Mouse (Mus musculus) midbrain, embryonic 10.5 days (tissue): ENCODE data around the gene Pacrg. TPM values are rescaled to one million over a fixed set of nuclear protein-coding genes. Genes with fewer than 3 reads are reported as not detected.

Source experiments
- DNase-seq: peaks from one replicate; pipeline ENCODE4 v3.0.0-alpha.2; 2017; ENCODE audit warnings: low spot score
- H3K27ac ChIP-seq: fragments of 300-500 bp; sonication (generic); replicated peaks from 2 replicates; pipeline ENCODE4 v1.5.1; 2016; ENCODE audit warnings: mild to moderate bottlenecking
- H3K27me3 ChIP-seq: fragments of 300-500 bp; sonication (generic); 2 replicates; pipeline ENCODE4 v1.6.1; 2016; ENCODE audit warnings: low read depth, mild to moderate bottlenecking; ENCODE audit not compliant: poor library complexity, severe bottlenecking
- H3K36me3 ChIP-seq: fragments of 300-500 bp; sonication (generic); 2 replicates; pipeline ENCODE4 v1.6.1; 2016; ENCODE audit warnings: mild to moderate bottlenecking, moderate library complexity
- H3K4me1 ChIP-seq: fragments of 300-500 bp; sonication (generic); 2 replicates; pipeline ENCODE4 v1.6.1; 2016
- H3K4me3 ChIP-seq: fragments of 300-500 bp; sonication (generic); 2 replicates; pipeline ENCODE4 v1.5.1; 2016; ENCODE audit warnings: mild to moderate bottlenecking, moderate library complexity
- H3K9me3 ChIP-seq: fragments of 300-500 bp; sonication (generic); replicated peaks from 2 replicates; pipeline ENCODE4 v1.6.1; 2016; ENCODE audit warnings: mild to moderate bottlenecking
- WGBS: fragments of 180-500 bp; shearing (Covaris S2); methylation state at CpG from one replicate; pipeline ENCODE4 v1.1.7; 2016; 5-methylcytosine and 5-hydroxymethylcytosine counted together
- polyA plus RNA-seq: library from polyadenylated mRNA; unstranded; fragments of >200 nt; fragmentation: Nextera tagmentation; extraction: Ambion mirVana; gene quantifications from 2 replicates; pipeline ENCODE4 v1.2.1, GENCODE M21; 2016

Gene Pacrg
- polyA plus RNA-seq, 1 experiment from 2014 or later: 2.7 TPM

DNA sequence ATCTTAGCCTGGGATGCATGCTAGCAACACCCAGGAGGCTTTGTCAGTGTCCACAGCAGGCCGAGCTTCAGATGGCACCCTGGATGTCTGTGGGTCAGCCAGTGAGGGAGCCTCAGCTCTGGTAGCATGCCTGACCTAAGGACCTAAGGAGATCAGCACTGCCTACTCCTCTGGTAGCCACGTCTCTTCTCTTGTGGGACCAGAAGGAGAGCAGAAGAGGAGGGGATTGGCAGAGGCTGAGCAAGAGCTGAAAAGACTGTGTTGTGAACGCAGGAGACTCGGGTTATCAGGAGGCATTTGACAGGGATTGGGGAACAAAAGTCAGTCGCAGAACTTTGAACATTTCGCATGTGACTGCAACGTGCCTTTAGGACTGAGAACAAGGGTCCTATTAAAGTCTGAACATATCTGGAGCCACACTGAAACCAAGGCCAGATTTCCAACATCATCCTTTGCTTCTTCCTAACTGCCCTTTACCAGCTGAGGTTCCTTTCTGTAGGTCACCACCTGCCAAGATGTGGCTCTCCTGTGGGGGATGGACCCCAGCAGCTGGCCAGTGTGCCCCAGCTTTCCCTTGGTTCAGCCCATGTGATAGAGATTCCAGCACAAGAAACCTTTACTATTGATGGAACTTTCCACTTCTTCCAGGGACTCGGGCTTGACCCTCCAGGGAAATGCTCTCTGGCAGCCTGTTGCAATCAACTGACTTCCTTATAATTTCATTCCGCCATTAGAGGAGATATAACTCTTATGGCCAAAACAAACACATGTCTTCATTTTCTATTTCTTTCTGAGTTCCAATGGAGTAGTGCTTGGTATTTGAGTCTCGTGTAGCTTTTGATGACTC, 329.0 kb downstream of the Pacrg start:
- no peaks in the 10 kb centered on the region for H3K36me3 ChIP-seq
- WGBS: 85% methylated on average over 10 of the region's 10 CpGs
- no peak for DNase-seq
- peaks cover 33% of the 10 kb centered on the region for H3K4me1 ChIP-seq
- no peaks in the 10 kb centered on the region for H3K9me3 ChIP-seq
- H3K27me3 ChIP-seq: no peaks in the 10 kb centered on the region
- H3K27ac ChIP-seq: no peak overlapping the region
- no peak overlapping the region for H3K4me3 ChIP-seq

DNA sequence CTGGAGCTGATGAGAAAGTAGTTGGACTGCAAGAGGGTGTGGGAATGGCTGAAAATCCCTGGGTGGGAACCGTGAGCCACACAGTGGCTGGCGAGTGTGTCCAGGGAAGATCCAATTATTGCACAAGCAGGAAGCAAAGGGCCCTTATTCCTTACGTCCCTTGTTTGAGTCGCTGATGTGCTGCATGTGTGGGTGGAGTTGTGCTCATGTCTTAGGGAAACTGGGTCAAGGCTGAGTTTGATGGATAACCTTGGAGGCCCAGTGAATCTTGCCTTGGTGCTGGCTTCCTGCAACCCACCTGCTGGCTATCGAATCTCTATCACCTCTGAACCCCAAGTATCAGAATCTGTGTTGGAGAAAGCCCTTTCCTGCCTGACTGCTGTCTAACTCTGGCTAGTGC, 329.6 kb downstream of the Pacrg start:
- H3K4me1 ChIP-seq: peaks cover 30% of the 10 kb centered on the region
- no peak overlapping the region for H3K4me3 ChIP-seq
- H3K36me3 ChIP-seq: no peaks in the 10 kb centered on the region
- H3K27me3 ChIP-seq: no peaks in the 10 kb centered on the region
- 84% methylated on average over 5 of the region's 5 CpGs for WGBS
- DNase-seq: no peak
- H3K27ac ChIP-seq: no peak overlapping the region
- no peaks in the 10 kb centered on the region for H3K9me3 ChIP-seq

- Histone ChIP-seq H3K36me3 (no peaks in the 10 kb centered on the region), H3K27me3 (no peaks in the 10 kb centered on the region), H3K4me1 (peaks cover 12% of the 10 kb centered on the region), H3K9me3 (no peaks in the 10 kb centered on the region), H3K27ac (no peak overlapping the region), H3K4me3 (no peak overlapping the region)
- whole genome bisulfite sequencing: 72% methylated on average over 2 of the region's 2 CpGs
- no peak for DNase-seq
These were observed 332.0 kb downstream of the Pacrg start for GRCm38 (mm10) chr17:10508088-10508487.

- Histone ChIP-seq H3K27me3 (no peaks in the 10 kb centered on the region), H3K4me3 (no peak overlapping the region), H3K9me3 (no peaks in the 10 kb centered on the region), H3K4me1 (peaks cover 10% of the 10 kb centered on the region), H3K27ac (no peak overlapping the region), H3K36me3 (no peaks in the 10 kb centered on the region)
- WGBS: 63% methylated on average over 10 of the region's 10 CpGs
- DNase-seq: no peak
These were observed 332.6 kb downstream of the Pacrg start for GRCm38 (mm10) chr17:10507466-10507865.

DNA sequence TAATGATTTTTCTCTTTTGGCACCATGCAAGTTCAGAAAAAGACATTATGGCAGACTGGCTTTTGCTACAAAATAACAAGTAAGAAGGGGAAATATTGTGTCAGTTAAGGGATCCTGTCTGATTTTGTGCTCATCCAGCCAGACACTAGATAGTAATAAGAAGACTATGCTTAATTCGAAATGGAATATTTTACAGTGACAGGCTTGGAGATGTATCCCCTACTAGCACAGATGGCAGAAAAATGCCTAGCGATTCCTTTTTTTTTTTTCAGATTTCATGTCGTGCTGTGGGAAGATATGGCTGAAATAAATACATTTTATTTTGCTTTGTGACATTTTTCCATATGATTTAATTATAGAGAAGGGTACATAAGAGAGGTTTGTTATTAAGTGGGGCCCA, 333.2 kb downstream of the Pacrg start:
- DNase-seq: no peak
- H3K27ac ChIP-seq: no peak overlapping the region
- no peaks in the 10 kb centered on the region for H3K9me3 ChIP-seq
- H3K4me1 ChIP-seq: peaks cover 8% of the 10 kb centered on the region
- no peak overlapping the region for H3K4me3 ChIP-seq
- H3K27me3 ChIP-seq: no peaks in the 10 kb centered on the region
- 90% methylated on average over 3 of the region's 3 CpGs for WGBS
- H3K36me3 ChIP-seq: no peaks in the 10 kb centered on the region

DNA sequence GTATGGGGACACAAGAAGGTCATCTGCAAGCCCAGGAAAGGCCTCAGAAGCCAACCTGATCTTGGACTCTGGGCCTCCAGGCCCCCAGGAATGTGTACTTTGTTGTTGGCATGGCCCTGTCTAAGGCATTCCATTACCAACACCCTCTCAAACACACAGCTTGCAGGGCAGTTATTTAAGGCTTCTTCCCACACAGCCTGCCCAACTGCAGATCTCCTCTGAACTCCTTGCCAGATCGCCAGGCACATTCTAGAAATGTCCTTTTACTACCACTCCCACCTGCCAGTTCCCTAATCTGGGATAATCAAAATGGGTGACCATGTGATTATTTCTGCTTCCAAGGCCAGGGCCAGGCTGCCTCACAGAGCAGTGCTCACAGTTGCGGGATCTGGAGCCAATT, 338.7 kb downstream of the Pacrg start:
- 76% methylated on average over 2 of the region's 2 CpGs for WGBS
- H3K4me1 ChIP-seq: peaks cover 24% of the 10 kb centered on the region
- H3K4me3 ChIP-seq: no peak overlapping the region
- no peaks in the 10 kb centered on the region for H3K9me3 ChIP-seq
- H3K27ac ChIP-seq: peak overlapping the region; percentile 63
- no peaks in the 10 kb centered on the region for H3K36me3 ChIP-seq
- no peak for DNase-seq
- H3K27me3 ChIP-seq: no peaks in the 10 kb centered on the region

GRCm38 (mm10) chr17:10500795-10501432, 339.2 kb downstream of the Pacrg start:
- no peaks in the 10 kb centered on the region for H3K27me3 ChIP-seq
- no peak overlapping the region for H3K4me3 ChIP-seq
- H3K4me1 ChIP-seq: peaks cover 29% of the 10 kb centered on the region
- H3K36me3 ChIP-seq: no peaks in the 10 kb centered on the region
- no peaks in the 10 kb centered on the region for H3K9me3 ChIP-seq
- DNase-seq: peak; percentile 47
- H3K27ac ChIP-seq: peak overlapping the region; percentile 63
- WGBS: 23% methylated on average over 12 of the region's 12 CpGs

DNA sequence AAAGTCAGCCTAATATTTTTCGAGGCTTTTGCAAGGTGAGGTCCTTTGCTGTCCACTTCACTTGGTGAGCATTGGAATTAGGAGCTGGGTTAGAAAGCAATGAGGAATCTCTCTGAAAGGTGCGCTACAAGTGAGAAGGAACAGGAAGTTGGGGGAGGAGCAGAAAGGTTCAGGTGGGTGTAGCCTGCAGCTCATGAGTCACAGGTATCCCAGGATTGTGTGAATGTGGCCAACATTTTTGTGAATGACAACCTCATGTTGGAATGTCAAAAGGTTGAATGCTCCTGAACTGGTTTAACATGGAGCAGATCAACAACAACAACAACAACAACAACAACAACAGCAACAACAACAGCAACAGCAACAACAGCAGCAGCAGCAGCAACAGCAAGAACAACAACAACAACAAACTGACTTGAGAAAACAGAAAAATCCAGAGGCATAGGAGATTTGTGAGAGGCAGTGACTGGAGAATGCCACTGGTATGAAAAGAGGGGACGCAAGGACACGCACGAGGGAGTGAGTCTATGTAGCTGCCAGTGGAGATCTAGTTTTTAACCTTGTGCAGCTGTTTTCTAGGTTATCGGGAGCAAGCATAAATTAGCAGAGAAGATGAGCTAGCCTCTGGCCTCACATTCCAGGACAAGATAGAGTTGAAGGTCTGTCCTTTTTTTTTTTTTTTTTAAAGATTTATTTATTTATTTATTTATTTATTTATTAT, 341.0 kb downstream of the Pacrg start:
- Histone ChIP-seq H3K27me3 (no peaks in the 10 kb centered on the region), H3K4me1 (peaks cover 45% of the 10 kb centered on the region), H3K4me3 (no peak overlapping the region), H3K27ac (no peak overlapping the region), H3K36me3 (no peaks in the 10 kb centered on the region), H3K9me3 (no peaks in the 10 kb centered on the region)
- WGBS: 86% methylated on average over 6 of the region's 6 CpGs
- DNase-seq: no peak

DNA sequence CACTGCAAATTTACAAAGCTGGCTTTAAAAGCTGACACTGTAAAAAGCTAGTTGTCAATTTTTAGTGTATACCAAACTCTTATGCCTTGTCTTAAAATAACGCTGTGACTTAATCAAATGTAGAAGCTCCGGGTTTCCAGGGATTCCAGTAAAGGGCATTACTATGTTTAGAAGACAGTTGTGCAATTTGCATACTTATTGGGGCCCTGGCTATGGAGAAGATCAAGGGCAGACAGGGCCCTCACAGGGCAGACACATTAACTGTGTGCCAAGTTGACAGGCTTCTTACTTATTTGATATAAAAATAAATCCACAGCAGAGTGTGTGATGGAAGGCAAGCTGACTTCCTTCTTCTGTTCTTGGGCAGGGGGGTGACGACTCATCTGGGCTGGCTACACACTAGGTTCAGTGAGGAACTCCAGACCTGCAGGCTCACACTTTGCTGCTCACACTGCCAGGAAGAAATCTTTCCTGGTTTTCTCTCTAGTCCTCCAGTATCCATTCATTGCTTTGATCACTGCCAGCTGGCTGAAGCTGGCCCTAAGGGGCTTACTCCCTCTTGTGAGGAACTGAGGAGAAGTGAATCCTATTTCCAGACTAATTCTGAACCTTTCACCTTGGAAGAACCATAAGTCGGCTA, 342.2 kb downstream of the Pacrg start:
- Histone ChIP-seq H3K27me3 (no peaks in the 10 kb centered on the region), H3K4me3 (no peak overlapping the region), H3K27ac (0 out of 2 replicates have a peak overlapping the region, but pooled peaks have one; percentile 3), H3K4me1 (peaks cover 52% of the 10 kb centered on the region), H3K9me3 (no peaks in the 10 kb centered on the region), H3K36me3 (no peaks in the 10 kb centered on the region)
- WGBS: 69% methylated on average over 4 of the region's 4 CpGs
- DNase-seq: no peak

- Histone ChIP-seq H3K4me3 (no peak overlapping the region), H3K36me3 (no peaks in the 10 kb centered on the region), H3K27ac (peak overlapping the region; percentile 73), H3K27me3 (no peaks in the 10 kb centered on the region), H3K9me3 (no peaks in the 10 kb centered on the region), H3K4me1 (peaks cover 52% of the 10 kb centered on the region)
- no peak for DNase-seq
- WGBS: 89% methylated on average over 8 of the region's 8 CpGs
These were observed 344.0 kb downstream of the Pacrg start for GRCm38 (mm10) chr17:10496066-10496465.

- WGBS: 53% methylated on average over 8 of the region's 8 CpGs
- no peak overlapping the region for H3K4me3 ChIP-seq
- no peaks in the 10 kb centered on the region for H3K9me3 ChIP-seq
These were observed 344.5 kb downstream of the Pacrg start for GRCm38 (mm10) chr17:10495588-10495987.

GRCm38 (mm10) chr17:10493124-10493523, 347.0 kb downstream of the Pacrg start:
- Histone ChIP-seq H3K9me3 (no peaks in the 10 kb centered on the region), H3K27ac (0 out of 2 replicates have a peak overlapping the region, but pooled peaks have one; percentile 56), H3K4me1 (peaks cover 49% of the 10 kb centered on the region), H3K27me3 (no peaks in the 10 kb centered on the region), H3K4me3 (no peak overlapping the region), H3K36me3 (no peaks in the 10 kb centered on the region)
- no peak for DNase-seq
- 15% methylated on average over 3 of the region's 3 CpGs for WGBS

More at GRCm38 (mm10) chr17:10495588-10495987, 344.5 kb downstream of the Pacrg start:
- Histone ChIP-seq H3K27me3 (no peaks in the 10 kb centered on the region), H3K27ac (peak overlapping the region; percentile 73), H3K4me1 (peaks cover 49% of the 10 kb centered on the region), H3K36me3 (no peaks in the 10 kb centered on the region)
- DNase-seq: no peak
